Mouse (Mus musculus): ENCODE measurements around the gene Rcn2.

Rcn2 gene

GRCm38 (mm10) chr9:56097584-56098298 lies 56.1 kb downstream of the Rcn2 start:
- no peak for DNase-seq (ENCODE audit: low read depth)

DNA sequence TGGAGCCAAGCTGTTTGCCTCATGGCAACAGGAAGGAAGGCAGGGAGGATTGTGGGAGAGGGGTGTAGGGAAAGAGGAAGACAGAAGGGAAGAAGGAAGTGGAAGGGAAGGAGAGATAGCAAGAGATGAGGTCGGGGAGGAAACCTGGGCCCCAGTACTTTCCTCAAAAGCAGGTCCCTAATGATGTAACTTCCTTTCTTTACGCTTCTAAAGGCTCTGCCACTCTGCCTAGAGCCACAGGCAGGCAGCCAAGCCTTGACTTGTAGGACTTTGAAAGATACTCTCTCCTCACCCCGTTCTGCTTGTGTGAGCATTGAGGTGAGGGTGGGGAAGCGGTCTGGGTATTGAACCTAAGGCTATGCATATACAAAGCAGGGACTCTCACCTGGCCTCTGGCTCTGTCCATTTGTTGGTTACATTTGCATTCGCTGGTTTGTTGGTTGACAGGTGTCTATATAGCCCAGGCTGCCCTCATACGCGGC lies 58.4 kb downstream of the Rcn2 start:
- DNase-seq (ENCODE audit: low read depth) = no peak

- no peak for DNase-seq (ENCODE audit: low read depth)
Observed at GRCm38 (mm10) chr9:56101022-56101421, 59.4 kb downstream of the Rcn2 start.

DNA sequence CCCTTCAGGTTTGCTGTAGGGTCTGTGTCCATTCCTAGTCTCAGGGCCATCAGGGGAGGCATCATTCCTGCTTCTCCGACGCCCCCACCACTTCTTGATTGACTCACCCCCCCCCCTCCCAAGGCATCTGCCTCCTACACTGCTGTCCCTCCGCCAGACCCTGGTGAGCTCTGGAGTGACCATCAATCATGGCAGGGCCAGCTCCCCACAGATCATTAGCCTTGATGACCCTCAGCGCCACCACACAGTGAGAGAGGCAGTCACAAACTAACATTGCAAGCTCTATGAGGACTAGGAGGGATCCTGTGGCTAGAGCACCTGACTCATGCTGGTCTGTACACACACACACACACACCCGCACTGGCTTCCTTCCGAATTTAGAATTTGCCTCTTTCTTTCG lies 63.3 kb downstream of the Rcn2 start:
- DNase-seq (ENCODE audit: low read depth) = no peak

GRCm38 (mm10) chr9:56106274-56107072 lies 64.8 kb downstream of the Rcn2 start:
- no peak for DNase-seq (ENCODE audit: low read depth)

DNA sequence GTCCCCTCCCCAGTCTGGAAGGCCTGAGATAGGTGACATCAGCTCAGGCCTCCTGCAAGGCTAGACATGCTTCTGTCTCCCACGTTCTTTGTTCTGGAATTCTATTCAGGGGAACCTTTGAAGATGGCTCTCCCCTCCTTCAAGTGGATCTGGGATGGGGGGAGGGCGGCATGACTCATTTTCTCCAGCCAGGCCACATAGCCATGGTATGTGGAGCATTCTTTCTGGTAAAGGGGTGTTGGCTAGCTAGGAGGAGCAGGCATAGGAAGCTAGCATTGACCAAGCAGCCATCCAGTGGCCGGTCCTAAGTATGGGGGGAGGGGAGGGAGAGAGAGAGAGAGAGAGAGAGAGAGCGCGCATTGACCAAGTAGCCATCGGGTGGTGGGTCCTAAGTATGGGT lies 65.9 kb downstream of the Rcn2 start:
- no peak for DNase-seq (ENCODE audit: low read depth)

- DNase-seq (ENCODE audit: low read depth) = no peak
Observed at GRCm38 (mm10) chr9:56108174-56108573, 66.5 kb downstream of the Rcn2 start.
